Comparison of ENCODE assay signal across 8 mouse cellular contexts in genomic region chr7:97845546-97845945, GRCm38 (mm10).
A peak's percentile ranks its signal among the peaks of the same experiment; 100 is the strongest.
DNase-seq lines count a peak whose midpoint lies in the region.
"Had no signal": no experiment of that assay in that cellular context is flagged by ENCODE, and none has a peak within 500 bp of the region (broad histone marks: within the 10 kb centered on the region; RNA-seq: fewer than 3 reads in every experiment).

No protein-coding gene starts in this region.

- DNase-seq in lung, postnatal 36 days = peak; percentile 28
- DNase-seq in lung, postnatal 10 days = no peak
- peak; percentile 80 to 89 for DNase-seq in adrenal gland, adult (ENCODE audit: inconsistent age in 2 of 2, low spot score in 1 of 2)
- peak; percentile 69 for DNase-seq in cerebellum, adult 11-12 months
- peak; percentile 70 to 78 for DNase-seq in kidney, postnatal 36 days
- DNase-seq in spleen, adult 18-20 months = no peak
- DNase-seq in ovary, postnatal 10 days (ENCODE audit: low spot score) = no peak
- DNase-seq: thymus, postnatal 4 days had no signal

Comparison
In these comparisons a context has a peak if more than half of its experiments do, and no peak if none do; other contexts are left out.
1. DNase-seq: peak in lung, postnatal 36 days (single experiment), adrenal gland, adult (2 of 2), cerebellum, adult 11-12 months (single experiment) and kidney, postnatal 36 days (2 of 2); none in lung, postnatal 10 days (single experiment), spleen, adult 18-20 months (0 of 2) and ovary, postnatal 10 days (single experiment).